Mouse (Mus musculus): ENCODE measurements around the gene Tmem141.
A peak's percentile ranks its signal among the peaks of the same experiment; 100 is the strongest.

Tmem141 gene

DNA sequence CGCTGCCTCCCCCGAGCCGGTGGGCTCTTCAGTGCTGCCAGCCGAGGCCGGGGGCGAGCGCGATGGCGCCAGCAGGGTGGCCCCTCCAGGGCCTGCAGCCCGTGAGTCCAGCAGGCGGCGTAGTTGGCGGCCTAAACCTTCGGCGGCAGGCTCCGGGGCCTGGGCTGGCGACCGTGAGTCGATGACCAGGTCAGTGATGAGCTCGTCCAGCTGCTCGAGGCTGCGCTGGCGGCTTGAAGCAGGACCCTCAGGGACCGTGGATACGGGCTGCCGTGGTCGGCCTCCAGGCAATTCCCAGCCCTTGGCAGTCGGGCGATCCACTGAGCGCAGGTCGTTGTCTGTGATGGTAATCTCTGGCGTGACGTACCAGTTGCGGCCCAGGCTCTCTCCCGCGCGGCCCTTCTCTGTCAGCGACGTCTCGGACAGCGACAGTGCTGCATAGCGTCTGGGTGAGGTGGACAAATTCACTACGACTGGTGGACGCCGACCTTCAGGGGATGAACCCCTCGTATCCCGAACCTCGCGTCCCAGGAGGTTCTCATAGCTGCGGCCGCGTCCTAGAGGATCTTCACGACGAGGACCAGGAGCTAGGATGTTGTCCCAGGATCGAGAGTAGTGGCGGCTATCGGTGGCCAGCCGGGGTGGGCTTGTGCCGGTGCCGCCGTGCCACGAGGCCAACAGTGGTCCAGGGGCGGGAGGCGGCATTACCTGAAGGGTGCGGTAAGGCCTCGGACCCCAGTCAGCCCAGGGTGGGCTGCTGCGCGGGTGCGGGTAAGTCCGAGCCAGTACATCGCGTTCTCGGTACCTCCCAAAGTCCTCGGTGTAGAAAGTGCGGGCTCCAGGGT, 43.6 kb downstream of the Tmem141 start:
- DNase-seq (ENCODE audit: low spot score): no peak

DNA sequence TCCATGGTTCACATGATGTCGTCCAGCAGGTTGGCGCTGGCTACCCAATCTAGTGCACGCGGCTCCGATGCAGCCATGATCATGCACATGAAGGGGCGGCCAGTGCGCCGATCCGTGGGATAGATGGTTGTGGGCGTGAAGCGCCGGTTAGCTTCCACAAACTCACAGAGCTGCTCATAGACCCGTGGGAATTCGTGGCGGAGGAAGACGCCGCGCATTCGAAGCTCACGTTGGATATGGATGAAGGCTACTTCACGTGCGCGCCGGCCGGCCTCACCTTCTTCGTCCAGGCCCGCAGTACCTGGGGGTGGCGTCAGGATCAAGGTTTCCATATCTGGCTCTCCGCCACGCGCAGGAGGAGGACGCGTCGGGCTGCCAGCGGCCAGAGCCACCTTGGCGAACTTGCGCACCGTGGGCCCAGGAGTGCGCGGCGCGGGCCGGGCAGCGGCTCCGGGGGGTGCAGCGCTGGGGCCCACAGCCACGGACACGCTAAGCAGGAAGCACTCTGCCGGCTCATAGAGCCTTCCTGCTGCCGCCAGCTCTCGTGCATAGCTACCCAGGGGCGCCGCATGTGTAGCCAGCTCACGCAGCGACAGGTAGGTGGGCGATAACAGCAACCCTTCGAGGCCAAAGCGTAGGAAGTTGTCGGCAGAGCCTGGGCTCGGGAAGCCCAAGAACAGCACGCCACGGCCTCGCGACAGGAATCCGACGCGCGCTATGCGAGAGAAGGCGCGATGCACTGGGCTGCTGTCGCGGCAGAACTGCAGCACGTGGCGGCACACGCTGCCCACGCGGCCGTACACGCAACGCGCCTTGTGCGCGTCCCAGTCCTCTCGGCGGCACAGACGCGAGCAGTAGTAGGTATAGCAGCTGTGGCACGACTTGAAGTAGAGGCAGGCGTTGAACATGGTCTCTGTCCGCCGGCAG, 44.6 kb downstream of the Tmem141 start:
- DNase-seq (ENCODE audit: low spot score): peak; percentile 36

DNA sequence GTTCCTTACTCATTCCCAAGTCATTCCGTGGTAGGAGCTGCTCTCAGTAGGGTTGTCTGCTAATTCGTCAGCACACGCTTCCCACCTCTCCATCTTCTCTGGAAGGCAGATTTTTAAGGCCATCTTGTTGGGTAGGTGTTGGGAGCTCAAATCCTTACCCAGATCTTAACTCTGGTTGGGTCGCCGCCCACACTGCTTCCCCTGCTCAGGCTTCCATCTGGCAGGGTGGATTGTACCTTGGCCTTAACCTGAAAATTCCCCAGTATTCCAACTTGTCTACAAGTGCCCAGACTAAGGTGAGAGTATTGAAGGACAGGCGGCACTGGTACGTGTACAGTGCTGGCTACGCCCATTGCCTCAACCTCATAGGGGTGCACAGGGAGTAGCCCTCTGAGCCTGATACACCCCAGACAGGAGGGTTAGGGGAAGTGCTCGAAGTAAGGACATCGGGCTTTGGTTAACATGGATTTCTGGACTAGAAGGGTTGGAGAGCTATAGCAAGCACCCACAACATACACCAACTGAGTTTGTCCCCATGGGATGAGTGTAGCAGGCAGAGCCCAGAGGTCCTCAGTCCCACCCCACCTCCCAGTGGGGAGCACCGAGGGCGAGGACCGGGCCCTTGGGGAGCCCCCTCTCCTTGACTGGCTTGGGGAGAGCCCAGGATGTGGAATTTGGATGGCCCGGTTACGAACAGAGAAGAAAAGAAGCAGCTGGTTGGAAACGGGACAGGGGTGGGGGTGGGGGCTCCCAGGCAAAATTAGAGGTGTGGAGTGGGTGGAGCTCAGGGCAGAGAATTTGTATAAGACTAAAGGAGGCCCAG, 45.6 kb downstream of the Tmem141 start:
- DNase-seq (ENCODE audit: low spot score): no peak

DNA sequence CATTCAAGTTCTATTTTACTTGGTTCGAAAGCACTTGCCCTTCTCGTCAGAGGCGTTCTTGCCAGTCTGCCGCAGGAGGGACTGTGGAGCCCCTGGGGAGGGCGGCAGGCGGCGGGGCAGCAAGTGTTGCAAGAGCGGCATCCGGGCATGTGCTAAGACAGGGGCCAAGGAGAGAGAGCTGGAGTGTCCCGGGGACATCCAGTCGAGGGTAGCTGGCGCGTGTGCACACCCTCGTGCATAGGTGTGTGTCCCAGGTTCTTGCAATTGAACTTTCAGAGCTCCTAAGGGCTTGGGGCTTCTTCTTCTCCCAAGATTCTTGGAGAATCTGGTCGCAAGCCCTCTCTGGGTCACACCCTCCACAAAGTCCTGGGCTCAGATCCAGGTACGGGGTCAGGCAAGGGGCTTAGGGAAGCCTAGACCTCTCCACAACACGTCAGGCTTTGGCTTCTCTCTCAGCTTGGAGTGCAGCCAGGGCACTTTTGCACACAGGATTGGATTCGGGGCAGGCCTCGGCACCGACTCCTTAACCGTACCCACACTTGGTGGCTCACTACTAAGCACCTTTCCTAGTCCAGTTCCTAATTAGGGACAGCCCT, 46.3 kb downstream of the Tmem141 start:
- DNase-seq (ENCODE audit: low spot score): peak; percentile 26

DNA sequence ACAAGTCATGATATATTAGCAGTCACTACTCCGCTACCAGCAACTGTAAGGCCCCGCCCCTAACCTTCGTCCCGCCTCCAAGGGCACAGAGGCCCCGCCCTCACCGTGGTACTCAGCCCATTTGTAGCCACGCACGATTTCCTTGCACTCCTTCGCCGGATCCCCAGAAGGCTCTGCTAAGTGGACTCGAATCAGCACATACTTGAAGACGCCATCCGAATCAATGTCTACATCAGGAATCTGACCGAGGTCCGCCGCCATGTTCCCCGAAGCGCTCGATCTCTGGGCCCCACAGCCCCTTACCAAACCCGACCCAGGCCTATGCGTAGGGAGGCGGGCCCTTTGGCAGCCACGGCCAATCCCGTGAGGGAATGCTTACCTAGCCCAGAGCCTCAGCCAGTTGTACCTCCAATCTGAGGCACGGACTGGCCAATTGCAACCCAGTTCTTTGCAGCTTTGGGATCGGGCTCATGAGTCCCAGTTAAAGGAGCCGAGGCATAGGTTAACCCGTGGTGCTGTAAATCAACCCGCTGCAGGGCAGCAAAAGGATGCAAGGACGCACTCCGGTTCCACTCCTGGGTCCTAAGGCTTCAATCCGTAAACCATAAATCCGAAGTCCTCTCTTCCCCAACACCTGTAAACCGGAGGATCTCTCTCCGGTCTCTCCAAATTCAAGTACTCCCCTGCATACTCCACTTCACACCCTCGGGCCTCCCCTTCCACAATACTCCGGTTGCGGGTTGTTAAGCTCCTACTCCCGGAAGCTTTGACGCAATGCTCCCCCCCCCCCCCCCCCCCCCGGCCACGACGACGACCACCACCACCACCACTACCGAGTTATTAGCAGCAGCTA, 47.0 kb downstream of the Tmem141 start, which contains the start of the genes Mamdc4 and Phpt1:
Gene Mamdc4 (minus strand): TSS at position 267 of the 853 bp plus-strand sequence.
Gene Phpt1 (minus strand): TSS at position 646 of the 853 bp plus-strand sequence.
- peak; percentile 94 for DNase-seq (ENCODE audit: low spot score)

DNA sequence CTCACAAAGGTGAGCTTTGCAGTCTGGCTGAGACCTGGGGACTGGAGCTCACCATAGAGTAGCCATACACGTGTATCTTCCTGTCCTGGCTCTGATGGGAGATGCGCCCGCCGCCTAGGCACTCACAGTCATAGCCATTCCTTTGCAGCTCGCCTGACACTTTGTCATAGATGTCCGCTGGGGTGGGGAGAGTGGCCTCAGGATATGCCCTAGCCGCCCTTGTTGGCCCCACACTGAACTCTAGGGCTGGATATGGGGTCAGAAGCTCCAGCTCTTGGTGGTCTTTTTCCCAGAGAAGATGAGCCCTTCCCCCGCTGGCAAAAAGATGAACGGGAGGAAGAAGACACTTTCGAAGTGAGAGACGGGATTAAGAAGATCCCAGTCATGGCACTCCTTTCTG, 47.7 kb downstream of the Tmem141 start:
- no peak for DNase-seq (ENCODE audit: low spot score)

DNA sequence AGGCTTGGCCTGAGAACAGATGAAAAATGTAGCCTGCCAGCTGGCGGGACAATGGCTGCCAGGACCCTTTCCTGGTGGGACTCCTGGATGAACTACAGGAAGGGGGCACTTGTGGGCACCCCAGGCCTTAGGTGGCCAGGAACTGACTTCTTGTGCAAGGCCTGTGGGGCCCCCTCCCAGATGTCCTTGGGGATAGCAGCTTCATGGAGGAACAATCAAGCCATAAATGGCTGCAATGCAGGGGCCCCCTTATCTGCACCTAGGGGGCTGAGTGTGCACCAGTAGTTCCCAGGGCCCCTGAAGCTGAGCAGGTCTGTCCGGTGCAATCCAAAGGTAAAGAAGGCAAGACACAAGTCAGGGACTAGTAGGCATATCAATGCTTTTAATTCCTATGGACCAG, 48.7 kb downstream of the Tmem141 start:
- no peak for DNase-seq (ENCODE audit: low spot score)

DNA sequence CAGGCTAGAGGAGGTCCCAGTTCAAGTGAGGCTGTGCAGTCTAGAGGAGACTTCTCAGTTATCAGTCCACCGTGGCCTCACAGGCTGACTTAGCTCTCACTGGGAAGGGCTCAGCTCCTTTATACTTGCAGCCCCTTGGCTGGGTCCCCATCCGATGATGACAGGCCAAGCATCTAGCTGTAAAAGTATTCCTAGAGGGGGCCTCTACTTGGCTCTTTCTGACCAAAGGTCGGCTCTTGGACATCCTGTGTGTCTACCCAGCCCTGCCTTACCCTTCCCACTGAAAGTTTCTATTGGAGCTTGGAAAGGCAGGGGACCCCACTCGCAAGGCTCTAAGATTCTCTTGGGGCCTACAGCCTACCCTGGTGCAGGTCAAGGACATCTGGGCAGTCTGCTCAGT, 50.6 kb downstream of the Tmem141 start:
- DNase-seq (ENCODE audit: low spot score): no peak
